Mouse (Mus musculus): ENCODE results near the gene Dop1a.

Dop1a gene

GRCm38 (mm10) chr9:86466990-86467870 lies at the start of gene Dop1a:
Gene Dop1a (plus strand): TSS chr9:86467154.
- DNase-seq (ENCODE audit: low read depth, low spot score): peak; percentile 86

DNA sequence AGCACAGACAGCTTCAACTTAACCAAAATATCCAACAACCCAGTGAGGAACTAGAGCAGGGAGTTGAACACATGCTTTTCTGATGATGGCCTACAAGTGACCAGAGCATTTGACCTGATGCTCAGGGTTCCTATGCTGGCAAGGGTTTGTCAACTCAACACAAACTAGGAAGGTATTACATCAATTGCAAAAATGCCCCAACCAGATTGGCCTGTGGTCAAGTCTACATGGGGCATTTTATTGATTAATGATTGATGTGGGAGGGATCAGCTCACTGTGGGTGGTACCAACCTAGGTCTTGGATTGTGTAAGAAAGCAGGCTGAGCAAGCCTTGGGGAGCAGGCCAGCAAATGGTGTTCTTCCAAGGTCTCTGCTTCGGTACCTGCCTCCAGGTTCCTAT lies 49.0 kb upstream of the Dop1a start:
- DNase-seq (ENCODE audit: low read depth, low spot score): no peak

- no peak for DNase-seq (ENCODE audit: low read depth, low spot score)
Measured at GRCm38 (mm10) chr9:86419366-86419765, 47.6 kb upstream of the Dop1a start.

DNA sequence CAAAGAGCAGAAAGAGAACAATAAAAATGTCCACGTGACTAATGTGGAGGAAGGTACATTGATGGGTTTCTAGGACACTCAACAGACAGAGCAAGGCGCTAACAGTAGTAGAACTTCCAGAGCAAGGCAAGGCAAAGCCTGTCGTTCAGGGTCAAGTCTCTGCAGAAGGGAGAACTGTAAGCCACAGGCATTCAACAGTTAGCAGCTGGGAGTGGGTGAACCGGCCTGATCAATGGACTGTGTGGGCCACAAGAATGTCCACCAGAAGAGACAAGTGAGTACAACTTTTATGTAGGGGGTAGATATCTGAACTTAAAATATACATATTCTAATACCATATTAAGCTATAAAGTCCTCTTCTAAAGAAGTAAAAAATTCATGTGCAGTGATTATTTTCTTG lies 43.6 kb upstream of the Dop1a start:
- no peak for DNase-seq (ENCODE audit: low read depth, low spot score)

- DNase-seq (ENCODE audit: low read depth, low spot score): no peak
Measured at GRCm38 (mm10) chr9:86435510-86435909, 31.4 kb upstream of the Dop1a start.

DNA sequence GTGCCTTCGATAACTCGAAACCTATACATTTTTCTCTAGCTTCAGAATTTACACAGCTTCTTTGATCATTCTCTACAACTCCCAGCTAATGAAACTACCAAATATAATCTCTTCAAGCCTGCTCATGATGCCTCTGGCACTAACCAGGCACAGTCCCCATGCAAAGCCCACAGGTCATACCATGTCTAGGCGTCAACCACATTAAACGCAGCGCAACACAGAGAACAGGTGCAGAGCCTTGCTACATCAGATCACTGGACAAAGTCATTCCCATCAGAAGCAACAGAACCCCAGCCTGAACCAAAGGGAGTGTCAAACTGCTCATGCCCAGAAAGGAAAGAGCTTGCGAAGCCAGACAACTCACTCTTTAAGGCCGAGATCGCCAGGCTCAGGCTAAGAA lies 30.3 kb upstream of the Dop1a start:
- no peak for DNase-seq (ENCODE audit: low read depth, low spot score)

- DNase-seq (ENCODE audit: low read depth, low spot score): no peak
Measured at GRCm38 (mm10) chr9:86438337-86439009, 28.5 kb upstream of the Dop1a start.

DNA sequence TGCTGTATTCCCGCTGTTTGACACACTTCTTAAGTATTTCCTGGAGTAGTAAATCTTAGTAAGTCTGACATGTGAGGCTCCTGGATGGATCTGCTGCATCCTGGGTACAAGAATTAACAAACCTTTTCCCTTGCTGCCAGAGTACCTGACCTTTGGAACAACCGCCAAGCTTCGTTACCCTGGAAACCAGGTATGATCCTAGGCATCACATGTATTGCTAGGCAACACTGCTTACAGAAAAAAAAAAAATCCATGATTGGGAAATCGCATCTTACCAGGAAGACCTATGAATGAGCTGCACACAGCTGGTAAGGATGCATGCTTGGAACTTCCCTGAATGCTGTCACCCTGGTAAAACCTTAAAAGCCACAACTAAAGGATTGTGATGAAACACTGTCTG lies 24.7 kb upstream of the Dop1a start:
- DNase-seq (ENCODE audit: low read depth, low spot score): no peak

GRCm38 (mm10) chr9:86446847-86447246 lies 20.1 kb upstream of the Dop1a start:
- no peak for DNase-seq (ENCODE audit: low read depth, low spot score)

DNA sequence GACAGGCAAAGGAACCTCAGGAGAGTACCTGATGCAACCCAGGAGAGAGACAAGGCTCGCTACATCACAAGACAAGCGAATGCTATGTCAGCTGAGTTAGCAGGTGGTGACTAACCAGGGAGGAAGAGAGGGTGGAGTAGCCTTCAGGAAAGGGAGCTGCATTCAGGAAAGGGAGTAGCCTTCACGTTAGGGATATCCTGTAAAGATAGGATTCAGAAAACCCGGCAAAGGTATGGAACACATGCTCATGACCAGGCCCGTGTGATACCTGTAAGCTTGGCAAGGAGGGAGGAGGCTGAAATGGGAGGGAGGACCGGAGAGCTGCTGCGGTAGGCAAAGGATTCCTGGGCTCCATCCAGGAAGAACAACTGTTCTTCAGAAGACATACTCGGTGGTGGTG lies 19.5 kb upstream of the Dop1a start:
- no peak for DNase-seq (ENCODE audit: low read depth, low spot score)

GRCm38 (mm10) chr9:86449581-86449980 lies 17.4 kb upstream of the Dop1a start:
- DNase-seq (ENCODE audit: low read depth, low spot score): peak; percentile 68

DNA sequence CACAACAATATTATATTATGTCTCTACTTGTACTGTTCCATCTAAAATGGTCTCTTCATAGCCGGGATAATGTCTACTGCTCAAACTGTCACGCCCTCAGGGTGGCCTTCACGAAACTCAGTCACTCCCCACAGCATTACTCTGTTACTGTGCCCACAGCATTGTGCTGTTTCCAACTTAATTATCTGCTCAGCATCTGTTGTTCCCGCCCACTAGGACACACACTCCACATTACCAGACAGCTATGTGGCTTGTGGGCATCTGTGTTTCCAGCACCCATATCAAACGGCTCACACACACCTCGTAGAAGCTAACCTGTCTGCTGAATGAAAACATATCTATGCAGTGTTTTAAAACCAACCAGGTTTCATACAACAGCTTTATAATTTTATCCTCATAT lies 15.9 kb upstream of the Dop1a start:
- no peak for DNase-seq (ENCODE audit: low read depth, low spot score)

- DNase-seq (ENCODE audit: low read depth, low spot score): peak; percentile 50
Measured at GRCm38 (mm10) chr9:86451617-86452016, 15.3 kb upstream of the Dop1a start.

- DNase-seq (ENCODE audit: low read depth, low spot score): no peak
Measured at GRCm38 (mm10) chr9:86453626-86454025, 13.3 kb upstream of the Dop1a start.

GRCm38 (mm10) chr9:86464151-86465105 lies 2.5 kb upstream of the Dop1a start, which contains the start of gene Ube2cbp:
Gene Ube2cbp (minus strand): TSS chr9:86464950.
- DNase-seq (ENCODE audit: low read depth, low spot score): peak; percentile 78

DNA sequence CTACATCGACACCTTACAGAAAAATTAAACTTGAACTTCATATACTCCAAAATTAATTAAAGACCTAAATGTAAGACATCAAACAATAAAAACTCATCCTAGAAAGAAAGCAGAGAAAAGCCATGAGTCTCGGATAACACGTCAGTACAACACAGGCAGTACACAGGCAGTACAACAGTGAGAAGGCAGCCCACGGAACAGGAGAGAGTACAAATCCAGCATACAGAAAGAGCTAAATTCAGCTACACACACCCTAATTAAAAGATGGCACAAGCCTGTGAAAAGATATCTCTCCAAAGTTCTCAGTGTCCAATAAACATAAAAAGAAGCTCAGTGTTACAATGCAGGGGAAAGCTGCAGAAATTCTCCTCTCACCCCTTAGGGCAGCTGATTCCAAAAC lies 9.0 kb downstream of the Dop1a start:
- DNase-seq (ENCODE audit: low read depth, low spot score): no peak

- no peak for DNase-seq (ENCODE audit: low read depth, low spot score)
Measured at GRCm38 (mm10) chr9:86476763-86477162, 9.8 kb downstream of the Dop1a start.

GRCm38 (mm10) chr9:86478414-86479093 lies 11.6 kb downstream of the Dop1a start:
- DNase-seq (ENCODE audit: low read depth, low spot score): no peak

GRCm38 (mm10) chr9:86482236-86482635 lies 15.3 kb downstream of the Dop1a start:
- no peak for DNase-seq (ENCODE audit: low read depth, low spot score)

DNA sequence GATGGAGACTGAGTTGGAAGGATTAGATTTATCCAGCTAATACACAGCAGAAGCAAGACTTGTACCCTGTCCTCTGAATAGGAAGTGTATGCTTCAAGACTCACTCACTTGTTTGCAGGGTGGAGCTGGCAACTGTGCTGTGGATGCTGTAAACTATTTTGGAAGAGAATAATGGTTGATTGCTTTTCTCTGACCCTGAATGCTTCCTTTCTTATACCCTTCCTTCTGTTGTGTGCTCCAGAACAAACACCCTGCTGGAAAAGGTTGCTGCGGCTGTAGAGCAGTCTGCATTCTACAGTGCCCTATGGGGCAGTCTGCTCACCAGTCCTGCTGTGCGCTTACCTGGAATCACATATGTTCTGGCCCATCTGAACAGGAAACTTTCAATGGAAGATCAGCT lies 24.8 kb downstream of the Dop1a start:
- no peak for DNase-seq (ENCODE audit: low read depth, low spot score)

DNA sequence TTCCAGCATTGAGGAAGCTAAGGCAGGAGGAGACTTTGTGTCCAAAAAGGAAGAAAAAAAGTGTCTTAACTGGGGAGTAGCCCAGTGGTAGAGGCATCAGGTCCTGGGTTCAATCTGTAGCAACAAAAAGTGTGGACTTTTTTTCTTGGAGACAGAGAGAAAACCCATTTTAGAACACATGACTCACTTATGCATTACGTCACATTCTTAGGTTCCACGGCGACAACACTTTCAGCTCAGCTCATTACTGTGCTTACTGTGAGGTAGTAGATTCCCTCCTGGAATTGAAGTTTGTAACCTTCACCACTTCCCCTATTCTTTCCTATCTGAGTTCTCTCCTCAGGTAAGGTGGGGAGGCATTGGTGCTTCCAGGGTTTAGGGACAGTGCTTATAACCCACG lies 29.3 kb downstream of the Dop1a start:
- DNase-seq (ENCODE audit: low read depth, low spot score): no peak

All from retina, postnatal 7 days (tissue).